Mouse (Mus musculus): ENCODE measurements at regions not wholly inside any gene's neighbourhood (a gene's known extent, or its start where the extent isn't known, plus 50 kb on each side); places are given as distances from the start of the nearest gene placed in this dataset.

DNA sequence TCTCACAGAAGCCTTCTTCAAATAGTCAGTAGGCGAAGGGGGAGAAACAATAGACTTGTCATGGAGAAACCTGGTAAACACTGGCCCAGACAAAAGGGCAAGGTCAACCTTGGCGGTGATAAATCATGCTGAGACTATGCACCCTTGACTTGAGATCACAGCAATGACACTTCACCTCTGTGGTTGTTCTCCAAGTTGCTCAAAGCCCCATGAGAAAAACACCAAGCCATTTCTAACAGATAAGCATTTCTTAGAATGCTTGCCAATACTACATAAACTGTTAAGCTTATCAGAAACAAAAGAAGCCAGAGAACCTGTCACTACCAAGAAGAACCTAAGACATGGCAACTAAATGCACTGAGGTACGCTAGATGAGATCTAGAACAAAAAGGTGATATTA, 165.0 kb upstream of the Cdkn2b start:
- TF ChIP-seq CTCF (IDR thresholded peaks at IDR 0.05) (no peak), EP300 (IDR thresholded peaks at IDR 0.05) (no peak)
